Mouse (Mus musculus) liver, embryonic 14.5 days (tissue): Measurements from ENCODE around the gene Zfp273. TPM values are rescaled to one million over a fixed set of nuclear protein-coding genes. Genes with fewer than 3 reads are reported as not detected.
"Not testable (repeated sequence)": the region's sequence is repeated elsewhere in the genome, so short reads cannot be mapped to it uniquely, and the experiment has no call there.

Experiments used
- ATAC-seq: fragments of 200-750 bp; cut with Nextera tagmentation; 2 replicates; pipeline ENCODE4 v1.8.0; 2017; ENCODE audit warnings: moderate number of reproducible peaks, mild to moderate bottlenecking, moderate library complexity; ENCODE audit not compliant: insufficient read depth
- DNase-seq, 3 experiments: peaks; one replicate each; pipeline ENCODE4 v3.0.0-alpha.2; 2012 to 2013; ENCODE audit warnings: low read depth in 3 of 3, low spot score in 3 of 3
- H3K27ac ChIP-seq: fragments of 300-500 bp; sonication (generic); 2 replicates; pipeline ENCODE4 v1.5.1; 2014; ENCODE audit warnings: moderate library complexity, mild to moderate bottlenecking, control low read depth, inconsistent platforms
- H3K27me3 ChIP-seq: fragments of 300-500 bp; sonication (generic); 2 replicates; pipeline ENCODE4 v1.6.1; 2014; ENCODE audit warnings: mild to moderate bottlenecking, low read length, moderate library complexity; ENCODE audit not compliant: control insufficient read depth, insufficient read depth
- H3K36me3 ChIP-seq: fragments of 300-500 bp; sonication (generic); replicated peaks from 2 replicates; pipeline ENCODE4 v1.6.1; 2014; ENCODE audit warnings: low read depth; ENCODE audit not compliant: control insufficient read depth, insufficient read depth
- H3K4me1 ChIP-seq, 2 experiments: fragments of 200-500 bp in 1 of 2; fragments of 300-500 bp in 1 of 2; sonication (generic) in 1 of 2; replicated peaks; 2 replicates each; pipeline ENCODE4 v1.6.1; 2012 to 2014; ENCODE audit warnings: antibody characterized with exemption in 1 of 2, inconsistent platforms in 1 of 2, low read length in 1 of 2; ENCODE audit not compliant: control insufficient read depth in 2 of 2, insufficient read depth in 2 of 2
- H3K4me2 ChIP-seq: fragments of 300-500 bp; sonication (generic); 2 replicates; pipeline ENCODE4 v1.6.1; 2014; ENCODE audit warnings: low read depth, mild to moderate bottlenecking, control low read depth, moderate library complexity
- H3K4me3 ChIP-seq, 2 experiments: fragments of 200-500 bp in 1 of 2; fragments of 300-500 bp in 1 of 2; sonication (generic) in 1 of 2; 2 replicates each; pipeline ENCODE4 v1.5.1; 2012 to 2014; ENCODE audit warnings: low read depth in 2 of 2, low read length in 2 of 2, mild to moderate bottlenecking in 2 of 2, control low read depth in 1 of 2, inconsistent platforms in 1 of 2, moderate library complexity in 1 of 2; ENCODE audit not compliant: insufficient read depth in 1 of 2
- H3K9ac ChIP-seq: fragments of 300-500 bp; sonication (generic); replicated peaks from 2 replicates; pipeline ENCODE4 v1.6.1; 2014; ENCODE audit warnings: mild to moderate bottlenecking, control low read depth, moderate library complexity
- H3K9me3 ChIP-seq: fragments of 300-500 bp; sonication (generic); 2 replicates; pipeline ENCODE4 v1.6.1; 2016; ENCODE audit warnings: low read length, mixed read lengths; ENCODE audit not compliant: control insufficient read depth
- CTCF ChIP-seq: IDR thresholded peaks from 2 replicates; pipeline ENCODE4 v1.5.1; 2016; ENCODE audit warnings: antibody characterized with exemption, low read depth, control low read depth
- EP300 ChIP-seq: IDR thresholded peaks from 2 replicates; pipeline ENCODE4 v1.6.1; 2016; ENCODE audit warnings: antibody characterized with exemption, low read depth
- WGBS: fragments of 180-500 bp; shearing (Covaris S2); extraction: QIAGEN DNeasy Blood & Tissue Kit; methylation state at CpG from one replicate; pipeline ENCODE4 v1.1.7; 2014; ENCODE audit not compliant: insufficient replicate concordance; 5-methylcytosine and 5-hydroxymethylcytosine counted together
- polyA plus RNA-seq, 2 experiments: library from polyadenylated mRNA; depleted of rRNA in 1 of 2; stranded (reverse) in 1 of 2; unstranded in 1 of 2; fragments of >200 nt; fragmentation: Nextera tagmentation in 1 of 2; extraction: Ambion mirVana in 1 of 2; gene quantifications; 2 replicates each; pipeline versions ENCODE4 v1.2.1 to v1.2.3; 2012 to 2014

Zfp273 gene
- polyA plus RNA-seq, 2 experiments: 0.63 to 0.89 TPM

DNA sequence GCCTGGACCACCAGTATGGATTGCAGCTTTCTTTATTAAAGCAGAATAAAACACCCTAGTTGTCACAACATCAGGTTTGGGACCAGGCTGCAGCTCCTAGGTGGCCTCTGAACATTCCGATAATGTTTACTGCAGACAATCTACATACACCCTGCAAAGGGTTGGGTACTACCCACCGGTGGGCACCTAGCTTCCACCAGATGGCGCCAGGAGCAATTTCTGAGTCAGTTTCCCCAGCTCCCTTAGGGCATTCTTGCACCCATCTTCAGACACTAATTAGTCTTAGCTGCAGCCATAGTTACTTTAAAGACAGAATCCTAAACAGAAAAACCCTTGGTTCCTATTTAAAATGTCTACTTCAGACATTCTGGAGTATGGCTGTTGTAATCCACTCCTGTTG is 54.4 kb downstream of the Zfp273 start:
- Histone ChIP-seq H3K27ac (no peak overlapping the region), H3K4me1 (no peaks in the 10 kb centered on the region), H3K9me3 (no peaks in the 10 kb centered on the region), H3K9ac (no peak overlapping the region), H3K27me3 (no peaks in the 10 kb centered on the region), H3K4me2 (no peak overlapping the region), H3K4me3 (no peak overlapping the region), H3K36me3 (no peaks in the 10 kb centered on the region)
- DNase-seq: no peak
- ATAC-seq: no peak
- WGBS: 26% methylated on average over 3 of the region's 3 CpGs
- no peak for TF ChIP-seq EP300
- TF ChIP-seq CTCF: peak; percentile 27; the same call in 1 of the 2 replicates

- not testable (repeated sequence) for ATAC-seq, H3K4me3 ChIP-seq, H3K9me3 ChIP-seq, H3K4me1 ChIP-seq, H3K36me3 ChIP-seq, H3K27ac ChIP-seq, H3K9ac ChIP-seq, H3K4me2 ChIP-seq, H3K27me3 ChIP-seq, DNase-seq
- 22% methylated on average over 6 of the region's 12 CpGs for WGBS
Measured at GRCm38 (mm10) chr13:67876049-67876698, 62.6 kb downstream of the Zfp273 start.

Other genes with a start within 250 kb of the Zfp273 start
- 0.43 and 0.80 TPM in 2 replicates for gene Zfp729b, start 204.0 kb upstream of the Zfp273 start, polyA plus RNA-seq (2012; rRNA removed)
- 1.5 and 1.6 TPM in 2 replicates for gene Zfp729b, start 204.0 kb upstream of the Zfp273 start, polyA plus RNA-seq (2014; fragmentation: Nextera tagmentation; extraction: Ambion mirVana)
- gene Gm49345, start 176.0 kb upstream of the Zfp273 start, polyA plus RNA-seq (2012; rRNA removed): not detected in 2 replicates
- not detected in 2 replicates for gene Gm49345, start 176.0 kb upstream of the Zfp273 start, polyA plus RNA-seq (2014; fragmentation: Nextera tagmentation; extraction: Ambion mirVana)
- 0.49 and 0.77 TPM in 2 replicates for gene Zfp729a, start 175.9 kb upstream of the Zfp273 start, polyA plus RNA-seq (2012; rRNA removed)
- gene Zfp729a, start 175.9 kb upstream of the Zfp273 start, polyA plus RNA-seq (2014; fragmentation: Nextera tagmentation; extraction: Ambion mirVana): 0.80 and 1.5 TPM in 2 replicates
- 1.4 and 1.6 TPM in 2 replicates for gene Zfp738, start 126.7 kb upstream of the Zfp273 start, polyA plus RNA-seq (2012; rRNA removed)
- gene Zfp738, start 126.7 kb upstream of the Zfp273 start, polyA plus RNA-seq (2014; fragmentation: Nextera tagmentation; extraction: Ambion mirVana): 1.8 TPM in 2 replicates
- gene Zfp65, start 84.6 kb upstream of the Zfp273 start, polyA plus RNA-seq (2012; rRNA removed): 0.82 and 1.2 TPM in 2 replicates
- 0.62 and 1.0 TPM in 2 replicates for gene Zfp65, start 84.6 kb upstream of the Zfp273 start, polyA plus RNA-seq (2014; fragmentation: Nextera tagmentation; extraction: Ambion mirVana)
- gene Zfp85, start 58.5 kb upstream of the Zfp273 start, polyA plus RNA-seq (2012; rRNA removed): 0.37 and 0.74 TPM in 2 replicates
- gene Zfp85, start 58.5 kb upstream of the Zfp273 start, polyA plus RNA-seq (2014; fragmentation: Nextera tagmentation; extraction: Ambion mirVana): 1.0 and 1.2 TPM in 2 replicates
- gene Zfp493, start 34.0 kb upstream of the Zfp273 start, polyA plus RNA-seq (2012; rRNA removed): 0.67 and 0.79 TPM in 2 replicates
- gene Zfp493, start 34.0 kb upstream of the Zfp273 start, polyA plus RNA-seq (2014; fragmentation: Nextera tagmentation; extraction: Ambion mirVana): 0.72 and 0.76 TPM in 2 replicates
- 0.26 and 0.31 TPM in 2 replicates for gene Gm10037, start 17.4 kb downstream of the Zfp273 start, polyA plus RNA-seq (2012; rRNA removed)
- 0.28 and 1.0 TPM in 2 replicates for gene Gm10037, start 17.4 kb downstream of the Zfp273 start, polyA plus RNA-seq (2014; fragmentation: Nextera tagmentation; extraction: Ambion mirVana)
- gene BC048507, start 49.6 kb downstream of the Zfp273 start, polyA plus RNA-seq (2012; rRNA removed): not detected in 2 replicates
- not detected in 2 replicates for gene BC048507, start 49.6 kb downstream of the Zfp273 start, polyA plus RNA-seq (2014; fragmentation: Nextera tagmentation; extraction: Ambion mirVana)